Mouse (Mus musculus): Measurements from ENCODE around the gene 2010111I01Rik.

- no peak for TF ChIP-seq POLR2A (IDR thresholded peaks at IDR 0.05; ENCODE audit: control insufficient read depth, low read depth, low read length)
- TF ChIP-seq CTCF (IDR thresholded peaks at IDR 0.05; ENCODE audit: control insufficient read depth, insufficient read depth, insufficient replicate concordance, low read depth, low read length), result no peak
Observed at GRCm38 (mm10) chr13:63280344-63280743, 315.7 kb downstream of the 2010111I01Rik start.
